Mouse (Mus musculus): ENCODE data around the gene Gtf2ird1.

DNA sequence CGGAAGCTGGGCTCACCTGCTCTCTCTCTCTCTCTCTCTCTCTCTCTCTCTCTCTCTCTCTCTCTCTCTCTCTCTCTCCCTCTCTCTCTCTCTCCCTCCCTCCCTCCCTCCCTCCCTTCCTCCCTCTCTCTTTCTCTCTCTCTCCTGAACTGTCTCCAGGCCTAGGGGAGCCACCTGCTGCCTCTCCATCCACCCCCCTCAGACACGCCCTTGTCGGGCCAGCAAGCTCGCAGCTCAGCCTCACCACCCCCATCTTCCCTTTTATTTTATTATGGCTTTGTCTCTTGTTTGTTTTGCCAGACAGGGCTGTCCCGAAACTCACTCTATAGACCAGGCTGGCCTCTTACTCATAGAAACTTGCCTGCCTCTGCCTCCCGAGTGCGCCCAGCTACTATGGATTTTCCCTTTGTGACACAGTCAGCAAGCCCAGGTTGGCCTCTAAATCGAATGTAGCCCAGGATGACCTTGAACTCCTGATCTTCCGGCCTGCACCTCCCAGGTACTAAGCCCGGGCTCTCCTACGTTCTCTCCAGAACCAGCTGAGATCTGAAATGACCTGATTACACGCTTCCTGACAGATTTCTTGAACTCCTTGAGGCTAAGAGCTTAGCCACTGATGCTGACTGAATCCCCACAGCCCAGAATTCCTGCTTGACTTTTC, 34.1 kb downstream of the Gtf2ird1 start:
- no peak for TF ChIP-seq CTCF (conservative IDR thresholded peaks at IDR 0.05; ENCODE audit: insufficient read depth, insufficient read length, low read depth, low read length)
- TF ChIP-seq POLR2A (IDR thresholded peaks at IDR 0.05; ENCODE audit: low read depth, low read length), result no peak
